Mouse (Mus musculus) intestine, postnatal 0 days (tissue): ENCODE data around the gene Rps3a1. TPM values are rescaled to one million over a fixed set of nuclear protein-coding genes. Genes with fewer than 3 reads are reported as not detected.
A peak's percentile ranks its signal among the peaks of the same experiment; 100 is the strongest.
"Not testable (repeated sequence)": the region's sequence is repeated elsewhere in the genome, so short reads cannot be mapped to it uniquely, and the experiment has no call there.

ENCODE experiments used
- ATAC-seq: fragments of 200-750 bp; cut with Nextera tagmentation; 2 replicates; pipeline ENCODE4 v1.8.0; 2017; ENCODE audit warnings: mild to moderate bottlenecking, moderate TSS enrichment, moderate library complexity
- H3K27ac ChIP-seq: fragments of 300-500 bp; sonication (generic); 2 replicates; pipeline ENCODE4 v1.5.1; 2014; ENCODE audit warnings: mild to moderate bottlenecking, low read depth, low read length, moderate library complexity
- H3K27me3 ChIP-seq: fragments of 300-500 bp; sonication (generic); replicated peaks from 2 replicates; pipeline ENCODE4 v1.6.1; 2014; ENCODE audit warnings: low read length, mixed read lengths; ENCODE audit not compliant: control insufficient read depth, insufficient read depth
- H3K36me3 ChIP-seq: fragments of 300-500 bp; sonication (generic); 2 replicates; pipeline ENCODE4 v1.6.1; 2014; ENCODE audit warnings: mild to moderate bottlenecking, moderate library complexity; ENCODE audit not compliant: control insufficient read depth, insufficient read depth
- H3K4me1 ChIP-seq: fragments of 300-500 bp; sonication (generic); replicated peaks from 2 replicates; pipeline ENCODE4 v1.6.1; 2014; ENCODE audit warnings: antibody characterized with exemption, low read length, mixed read lengths; ENCODE audit not compliant: control insufficient read depth, insufficient read depth
- H3K4me2 ChIP-seq: fragments of 300-500 bp; sonication (generic); replicated peaks from 2 replicates; pipeline ENCODE4 v1.6.1; 2014; ENCODE audit warnings: low read depth, mild to moderate bottlenecking, moderate library complexity
- H3K4me3 ChIP-seq: fragments of 300-500 bp; sonication (generic); 2 replicates; pipeline ENCODE4 v1.5.1; 2014; ENCODE audit warnings: low read depth, low read length
- H3K9ac ChIP-seq: fragments of 300-500 bp; sonication (generic); 2 replicates; pipeline ENCODE4 v1.6.1; 2014; ENCODE audit warnings: mild to moderate bottlenecking, low read depth, low read length
- H3K9me3 ChIP-seq: fragments of 300-500 bp; sonication (generic); 2 replicates; pipeline ENCODE4 v1.6.1; 2016; ENCODE audit warnings: mixed run types; ENCODE audit not compliant: control insufficient read depth
- CTCF ChIP-seq: sonication (generic); IDR thresholded peaks from 2 replicates; pipeline ENCODE4 v1.5.1; 2016; ENCODE audit warnings: low read depth, mild to moderate bottlenecking, control low read depth, antibody characterized with exemption, moderate library complexity
- WGBS: fragments of 180-500 bp; shearing (Covaris S2); extraction: QIAGEN DNeasy Blood & Tissue Kit; methylation state at CpG from one replicate; pipeline ENCODE4 v1.1.7; 2014; 5-methylcytosine and 5-hydroxymethylcytosine counted together
- polyA plus RNA-seq: library from polyadenylated mRNA; unstranded; fragments of >200 nt; fragmentation: Nextera tagmentation; extraction: Ambion mirVana; gene quantifications from 2 replicates; pipeline ENCODE4 v1.2.1, GENCODE M21; 2015

Gene Rps3a1
- polyA plus RNA-seq, 1 experiment from 2014 or later = 788 TPM

DNA sequence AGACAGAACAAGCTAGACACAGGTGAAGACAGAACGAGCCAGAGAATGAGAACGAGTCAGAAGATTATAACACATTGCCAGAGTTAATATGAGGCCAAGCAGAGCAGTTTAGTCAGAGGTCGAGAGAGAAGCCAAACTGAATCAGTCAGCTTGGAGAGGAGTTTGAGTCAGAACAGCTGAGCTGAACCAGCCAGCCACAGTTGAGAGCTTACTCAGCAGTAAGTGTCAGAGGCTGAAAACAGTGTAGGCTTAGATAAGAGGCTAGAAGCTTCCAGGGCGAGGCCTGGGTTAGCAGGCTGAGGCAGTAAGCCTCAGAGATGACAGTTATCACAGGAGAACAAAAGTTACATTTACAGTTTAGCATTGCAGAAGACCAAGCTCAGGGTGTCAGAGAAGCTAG, 33.9 kb downstream of the Rps3a1 start:
- no peaks in the 10 kb centered on the region for H3K27me3 ChIP-seq
- peaks cover 50% of the 10 kb centered on the region for H3K36me3 ChIP-seq
- WGBS = 48% methylated on average over 4 of the region's 4 CpGs
- no peak overlapping the region for H3K9ac ChIP-seq
- no peak overlapping the region for H3K4me2 ChIP-seq
- H3K4me1 ChIP-seq = 0 out of 2 replicates have a peak, but pooled peaks cover 5% of the 10 kb centered on the region
- no peak for TF ChIP-seq CTCF
- H3K4me3 ChIP-seq = no peak overlapping the region
- H3K9me3 ChIP-seq = no peaks in the 10 kb centered on the region
- ATAC-seq = peak; percentile 77
- peak overlapping the region; percentile 73 for H3K27ac ChIP-seq

GRCm38 (mm10) chr3:86107637-86108539, 34.6 kb downstream of the Rps3a1 start:
- Histone ChIP-seq H3K27me3 (no peaks in the 10 kb centered on the region), H3K4me2 (no peak overlapping the region), H3K4me1 (0 out of 2 replicates have a peak, but pooled peaks cover 5% of the 10 kb centered on the region), H3K9me3 (no peaks in the 10 kb centered on the region), H3K4me3 (no peak overlapping the region), H3K9ac (no peak overlapping the region), H3K36me3 (peaks cover 52% of the 10 kb centered on the region), H3K27ac (peak overlapping the region; percentile 73)
- no peak for TF ChIP-seq CTCF
- WGBS = 57% methylated on average over 8 of the region's 8 CpGs
- peak; percentile 90 for ATAC-seq

- no peaks in the 10 kb centered on the region for H3K27me3 ChIP-seq
- no peak overlapping the region for H3K4me3 ChIP-seq
- TF ChIP-seq CTCF = no peak
- ATAC-seq = no peak
- H3K4me1 ChIP-seq = 0 out of 2 replicates have a peak, but pooled peaks cover 5% of the 10 kb centered on the region
- no peaks in the 10 kb centered on the region for H3K9me3 ChIP-seq
- no peak overlapping the region for H3K9ac ChIP-seq
- H3K4me2 ChIP-seq = no peak overlapping the region
- WGBS = 87% methylated on average over 8 of the region's 8 CpGs
- peaks cover 50% of the 10 kb centered on the region for H3K36me3 ChIP-seq
- no peak overlapping the region; the same call in 1 of the 2 replicates for H3K27ac ChIP-seq
Measured at GRCm38 (mm10) chr3:86106086-86106632, 36.3 kb downstream of the Rps3a1 start.

- Histone ChIP-seq H3K36me3 (peaks cover 55% of the 10 kb centered on the region), H3K4me2 (no peak overlapping the region), H3K4me1 (0 out of 2 replicates have a peak, but pooled peaks cover 4% of the 10 kb centered on the region), H3K4me3 (no peak overlapping the region), H3K27ac (no peak overlapping the region), H3K9ac (no peak overlapping the region), H3K9me3 (no peaks in the 10 kb centered on the region), H3K27me3 (no peaks in the 10 kb centered on the region)
- WGBS = 82% methylated on average over 4 of the region's 4 CpGs
- ATAC-seq = no peak
- TF ChIP-seq CTCF = no peak
Measured at GRCm38 (mm10) chr3:86104909-86105308, 37.6 kb downstream of the Rps3a1 start.

- H3K4me2 ChIP-seq, H3K27ac ChIP-seq, ATAC-seq, H3K4me3 ChIP-seq, H3K9me3 ChIP-seq, H3K27me3 ChIP-seq, H3K9ac ChIP-seq, H3K4me1 ChIP-seq: not testable (repeated sequence)
- peaks cover 56% of the 10 kb centered on the region for H3K36me3 ChIP-seq
- 89% methylated on average over 7 of the region's 7 CpGs for WGBS
Measured at GRCm38 (mm10) chr3:86104433-86104832, 38.1 kb downstream of the Rps3a1 start.

GRCm38 (mm10) chr3:86103449-86104291, 38.8 kb downstream of the Rps3a1 start:
- Histone ChIP-seq H3K9ac (no peak overlapping the region), H3K4me1 (no peaks in the 10 kb centered on the region), H3K36me3 (peaks cover 61% of the 10 kb centered on the region), H3K27ac (no peak overlapping the region), H3K4me3 (no peak overlapping the region), H3K4me2 (no peak overlapping the region), H3K9me3 (no peaks in the 10 kb centered on the region), H3K27me3 (no peaks in the 10 kb centered on the region)
- ATAC-seq = no peak
- TF ChIP-seq CTCF = peak; percentile 21; the same call in 1 of the 2 replicates
- 87% methylated on average over 18 of the region's 18 CpGs for WGBS
